Mouse (Mus musculus): Measurements from ENCODE around the gene Exoc5.
"Not testable (repeated sequence)": the region's sequence is repeated elsewhere in the genome, so short reads cannot be mapped to it uniquely, and the experiment has no call there.

Exoc5 gene

GRCm38 (mm10) chr14:49066274-49066823 is at the start of gene Exoc5:
TSS of gene Exoc5 (minus strand) at chr14:49066653.
- peak; percentile 95 for DNase-seq

- DNase-seq, result not testable (repeated sequence)
These were observed 25.3 kb upstream of the Exoc5 start for GRCm38 (mm10) chr14:49091755-49092154.

- no peak for DNase-seq
These were observed 24.8 kb upstream of the Exoc5 start for GRCm38 (mm10) chr14:49091277-49091676.

GRCm38 (mm10) chr14:49090102-49090501 is 23.6 kb upstream of the Exoc5 start:
- DNase-seq, result no peak

- DNase-seq, result no peak
These were observed 23.1 kb upstream of the Exoc5 start for GRCm38 (mm10) chr14:49089461-49090058.

GRCm38 (mm10) chr14:49088155-49089048 is 21.9 kb upstream of the Exoc5 start:
- DNase-seq, result no peak

- DNase-seq, result no peak
These were observed 20.1 kb upstream of the Exoc5 start for GRCm38 (mm10) chr14:49086522-49086921.

GRCm38 (mm10) chr14:49078820-49079219 is 12.4 kb upstream of the Exoc5 start:
- no peak for DNase-seq

GRCm38 (mm10) chr14:49074361-49074760 is 7.9 kb upstream of the Exoc5 start:
- no peak for DNase-seq

- DNase-seq, result no peak
These were observed 7.4 kb upstream of the Exoc5 start for GRCm38 (mm10) chr14:49073896-49074295.

- no peak for DNase-seq
These were observed 6.4 kb upstream of the Exoc5 start for GRCm38 (mm10) chr14:49072837-49073236.

- peak; percentile 53 for DNase-seq
These were observed 752 bp downstream of the Exoc5 start, which contains the start of gene Ap5m1 for GRCm38 (mm10) chr14:49065529-49066273. TSS of gene Ap5m1 (plus strand) at chr14:49066097.

GRCm38 (mm10) chr14:49063838-49064237 is 2.6 kb downstream of the Exoc5 start:
- DNase-seq, result no peak

- no peak for DNase-seq
These were observed 17.0 kb downstream of the Exoc5 start for GRCm38 (mm10) chr14:49049492-49049891.

GRCm38 (mm10) chr14:49045610-49046009 is 20.8 kb downstream of the Exoc5 start:
- DNase-seq, result no peak

GRCm38 (mm10) chr14:49028991-49029390 is 37.5 kb downstream of the Exoc5 start:
- no peak for DNase-seq

GRCm38 (mm10) chr14:49027779-49028368 is 38.6 kb downstream of the Exoc5 start:
- DNase-seq, result no peak

GRCm38 (mm10) chr14:49027040-49027778 is 39.2 kb downstream of the Exoc5 start:
- no peak for DNase-seq

- DNase-seq, result no peak
These were observed 46.7 kb downstream of the Exoc5 start for GRCm38 (mm10) chr14:49019765-49020164.

GRCm38 (mm10) chr14:49008399-49009189 is 57.9 kb downstream of the Exoc5 start:
- DNase-seq, result no peak

GRCm38 (mm10) chr14:49007979-49008378 is 58.5 kb downstream of the Exoc5 start:
- DNase-seq, result no peak

All from cerebellum, adult 9-11 months (tissue).